Mouse (Mus musculus): ENCODE measurements at regions not wholly inside any gene's neighbourhood (a gene's known extent, or its start where the extent isn't known, plus 50 kb on each side); places are given as distances from the start of the nearest gene placed in this dataset.

- DNase-seq (ENCODE audit: low spot score), result no peak
Observed at GRCm38 (mm10) chr1:55888711-55889366, 483.1 kb downstream of the Plcl1 start.

DNA sequence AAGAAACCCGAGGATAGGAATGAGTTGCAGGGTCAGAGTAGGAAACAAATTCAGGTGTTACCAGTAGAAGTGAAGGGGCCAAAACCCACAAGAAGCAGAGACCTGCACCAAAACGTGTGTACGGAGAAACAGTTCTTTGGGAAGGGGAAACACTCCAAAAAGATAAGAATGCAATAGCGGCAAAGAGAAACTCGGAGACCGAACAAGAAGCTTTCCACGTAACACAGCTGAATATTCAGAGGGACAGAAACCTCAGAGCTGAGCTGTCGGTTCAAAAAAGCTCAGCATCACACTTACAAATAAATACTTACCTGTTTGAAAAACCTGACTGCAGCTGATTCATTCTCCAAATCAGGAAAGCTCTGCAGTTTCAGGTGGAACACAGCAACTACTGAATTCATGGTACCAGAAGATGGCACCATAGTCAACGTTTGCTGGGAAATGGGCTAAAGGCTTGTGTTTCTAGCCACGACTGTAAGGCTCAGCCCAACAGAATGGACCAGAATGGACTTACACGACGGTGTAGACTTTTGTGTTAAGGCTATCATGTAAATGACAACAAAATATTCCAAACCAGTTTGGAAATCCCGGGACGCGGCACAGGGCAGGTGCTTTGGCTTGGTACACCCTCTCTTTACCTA lies 484.9 kb downstream of the Plcl1 start:
- DNase-seq (ENCODE audit: low spot score), result no peak

- no peak for DNase-seq (ENCODE audit: low spot score)
Observed at GRCm38 (mm10) chr1:55891894-55892293, 486.2 kb downstream of the Plcl1 start.

DNA sequence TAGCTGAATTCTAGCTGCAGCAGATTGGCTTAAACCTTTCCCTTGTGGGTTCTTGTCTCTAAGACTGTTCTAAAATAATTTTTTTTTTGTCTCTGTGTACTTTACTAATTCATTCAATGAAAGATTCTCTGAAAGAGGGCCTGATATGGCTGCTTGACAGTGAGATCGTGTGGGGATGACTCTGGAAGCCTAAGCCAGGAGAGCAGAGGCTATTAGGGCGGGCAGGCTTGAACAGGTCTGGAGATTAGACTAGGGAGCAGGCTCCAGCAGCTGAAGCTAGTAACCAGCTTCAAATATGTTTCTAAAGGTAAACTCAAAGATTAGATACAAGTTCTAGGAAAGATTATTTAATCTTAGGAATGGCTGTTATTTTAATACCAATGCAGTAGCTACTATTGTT lies 491.9 kb downstream of the Plcl1 start:
- no peak for DNase-seq (ENCODE audit: low spot score)

DNA sequence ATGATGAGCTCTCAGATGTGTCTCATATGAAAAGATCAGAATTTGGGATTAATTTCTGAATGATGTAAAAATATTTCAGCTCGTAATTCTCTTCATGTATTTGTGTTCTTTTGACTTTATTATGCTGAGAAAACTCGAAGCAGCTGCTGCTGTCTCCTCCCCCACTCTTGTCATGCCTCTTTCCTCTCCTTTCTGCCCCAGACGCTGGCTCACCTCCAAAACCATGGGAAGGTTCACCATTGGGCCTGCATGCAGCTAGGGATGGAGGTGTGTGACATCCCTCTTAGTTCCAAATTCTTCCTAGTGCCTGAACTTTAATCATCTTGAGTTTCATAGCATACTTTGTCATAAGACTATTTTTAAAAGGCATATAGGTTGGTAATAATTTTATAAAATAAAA lies 492.3 kb downstream of the Plcl1 start:
- no peak for DNase-seq (ENCODE audit: low spot score)

DNA sequence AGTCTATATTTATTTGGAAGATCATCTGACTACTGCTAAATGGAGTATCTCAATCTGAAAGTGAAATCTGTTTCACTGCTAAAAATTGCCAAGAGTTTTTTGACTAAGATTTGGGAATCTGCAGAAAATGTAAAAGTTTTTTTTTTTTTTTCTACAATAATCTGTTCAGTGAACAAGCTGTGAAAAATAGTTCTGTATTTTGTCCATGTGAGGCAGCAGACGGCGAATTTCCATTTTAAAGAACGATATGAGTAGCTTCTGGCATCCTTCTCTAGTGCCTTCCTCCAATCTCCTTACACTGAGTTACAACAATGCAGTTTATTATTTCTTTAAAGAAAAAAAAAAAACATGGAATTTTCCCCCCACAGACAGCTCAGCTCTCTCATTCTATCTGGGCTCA lies 494.3 kb downstream of the Plcl1 start:
- DNase-seq (ENCODE audit: low spot score), result no peak

DNA sequence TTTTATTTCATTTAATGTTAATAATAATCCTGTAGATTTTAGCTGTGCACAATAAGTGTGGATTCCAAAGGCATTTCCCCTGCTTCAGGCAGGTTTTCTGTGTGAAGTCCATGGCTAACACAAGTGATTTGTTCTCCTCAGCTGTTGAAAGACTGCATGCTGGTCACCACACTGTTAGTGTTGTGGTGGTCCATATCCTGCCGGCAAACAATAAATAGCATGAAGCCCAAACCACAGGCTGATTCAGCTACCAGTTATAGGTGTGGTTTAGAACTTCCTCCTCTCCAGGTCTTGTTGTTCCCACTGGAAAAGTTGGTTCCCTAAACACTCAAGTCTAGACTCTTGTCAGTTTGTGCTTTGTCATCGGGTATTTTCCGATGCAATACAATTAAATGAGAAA lies 497.5 kb downstream of the Plcl1 start:
- DNase-seq (ENCODE audit: low spot score), result no peak

- DNase-seq (ENCODE audit: low spot score), result no peak
Observed at GRCm38 (mm10) chr1:55904571-55904970, 498.9 kb downstream of the Plcl1 start.

GRCm38 (mm10) chr1:55905232-55905631 lies 499.5 kb downstream of the Plcl1 start:
- no peak for DNase-seq (ENCODE audit: low spot score)

- no peak for DNase-seq (ENCODE audit: low spot score)
Observed at GRCm38 (mm10) chr1:55910024-55910423, 504.3 kb downstream of the Plcl1 start.

GRCm38 (mm10) chr1:55914284-55914683 lies 508.6 kb downstream of the Plcl1 start:
- DNase-seq (ENCODE audit: low spot score), result no peak

GRCm38 (mm10) chr1:55915940-55916339 lies 510.2 kb downstream of the Plcl1 start:
- DNase-seq (ENCODE audit: low spot score), result no peak

DNA sequence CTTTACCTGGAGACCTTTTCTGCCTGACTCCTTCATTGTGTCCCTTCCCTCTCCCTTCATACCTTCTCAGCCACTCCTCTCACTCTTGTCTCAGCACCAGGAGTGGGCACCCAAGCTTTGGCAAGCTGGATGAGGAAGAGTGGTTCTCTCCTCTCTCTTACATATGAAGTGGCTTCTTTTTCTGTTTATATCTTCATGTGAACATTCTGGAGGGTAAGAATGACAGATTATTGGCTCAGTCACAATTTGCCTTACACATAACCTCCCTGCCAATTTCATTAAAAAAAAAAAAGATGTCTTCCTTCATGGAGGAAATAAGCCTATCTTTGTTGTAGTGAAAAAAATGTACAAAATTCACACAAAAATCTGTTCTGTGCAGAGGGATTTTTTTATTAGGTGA lies 513.8 kb downstream of the Plcl1 start:
- no peak for DNase-seq (ENCODE audit: low spot score)

DNA sequence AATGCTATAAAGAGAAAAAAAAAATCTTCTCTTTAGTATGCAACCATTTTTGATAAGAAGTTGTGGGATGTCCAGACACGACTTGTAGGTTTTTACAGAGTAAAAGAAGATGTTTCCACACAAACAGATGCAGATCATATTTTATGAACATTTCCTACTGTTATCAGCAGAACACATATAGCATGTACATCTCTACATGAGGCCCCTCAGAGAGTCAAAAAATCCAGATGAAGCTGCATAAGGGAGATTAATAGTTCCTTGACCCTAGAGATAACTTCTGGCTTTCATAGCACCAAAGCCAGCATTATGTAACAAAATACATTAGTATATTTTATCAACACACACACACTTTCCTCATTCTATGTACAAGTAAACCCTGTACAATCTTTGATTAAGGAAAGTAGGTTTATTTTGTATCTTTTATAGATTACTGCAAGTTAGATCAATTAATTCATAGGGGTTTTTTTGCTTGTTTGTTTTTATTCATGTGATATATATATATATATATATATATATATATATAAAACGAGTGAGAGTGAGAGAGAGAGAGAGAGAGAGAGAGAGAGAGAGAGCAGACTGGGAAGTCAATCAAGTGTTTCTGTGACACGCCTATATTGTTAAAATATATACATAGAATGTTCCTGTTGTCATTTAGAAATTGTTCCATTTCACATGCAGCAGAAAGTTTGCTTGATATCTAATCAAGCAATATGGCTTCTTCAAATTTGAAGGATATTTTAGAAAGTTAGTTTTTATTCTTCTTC lies 541.2 kb downstream of the Plcl1 start:
- no peak for DNase-seq (ENCODE audit: low spot score)

DNA sequence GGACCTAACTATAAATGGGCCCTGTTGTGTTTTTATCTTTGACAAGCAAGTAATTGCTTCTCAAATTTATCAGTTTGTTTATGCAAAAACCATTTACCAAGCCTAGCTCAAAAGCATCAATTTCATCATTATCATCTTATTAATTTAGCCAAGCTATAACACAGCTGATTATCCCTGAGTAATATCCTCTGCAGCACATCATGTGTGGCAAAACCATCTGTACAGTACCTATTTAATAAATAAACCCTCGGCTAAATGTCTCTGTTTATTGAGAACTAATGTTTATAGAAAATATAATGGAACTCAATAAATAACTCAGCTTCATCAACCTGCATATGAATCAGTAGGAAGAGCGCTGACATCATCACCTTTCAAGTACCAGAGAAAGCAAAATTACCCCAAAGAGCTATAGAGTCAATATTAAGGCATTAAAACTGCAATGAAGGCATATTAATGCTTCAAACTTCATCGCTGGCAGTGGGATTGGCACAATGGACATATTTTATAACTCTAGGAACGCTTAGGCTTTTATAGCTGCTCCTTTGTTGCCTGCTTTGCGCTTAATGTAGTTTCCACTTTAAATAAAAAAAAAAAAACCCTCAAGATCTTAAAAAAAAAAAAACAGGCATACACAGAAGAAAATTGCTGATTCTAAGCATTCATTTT lies 542.0 kb downstream of the Plcl1 start:
- no peak for DNase-seq (ENCODE audit: low spot score)

- no peak for DNase-seq (ENCODE audit: low spot score)
Observed at GRCm38 (mm10) chr1:55949606-55950005, 543.9 kb downstream of the Plcl1 start.

DNA sequence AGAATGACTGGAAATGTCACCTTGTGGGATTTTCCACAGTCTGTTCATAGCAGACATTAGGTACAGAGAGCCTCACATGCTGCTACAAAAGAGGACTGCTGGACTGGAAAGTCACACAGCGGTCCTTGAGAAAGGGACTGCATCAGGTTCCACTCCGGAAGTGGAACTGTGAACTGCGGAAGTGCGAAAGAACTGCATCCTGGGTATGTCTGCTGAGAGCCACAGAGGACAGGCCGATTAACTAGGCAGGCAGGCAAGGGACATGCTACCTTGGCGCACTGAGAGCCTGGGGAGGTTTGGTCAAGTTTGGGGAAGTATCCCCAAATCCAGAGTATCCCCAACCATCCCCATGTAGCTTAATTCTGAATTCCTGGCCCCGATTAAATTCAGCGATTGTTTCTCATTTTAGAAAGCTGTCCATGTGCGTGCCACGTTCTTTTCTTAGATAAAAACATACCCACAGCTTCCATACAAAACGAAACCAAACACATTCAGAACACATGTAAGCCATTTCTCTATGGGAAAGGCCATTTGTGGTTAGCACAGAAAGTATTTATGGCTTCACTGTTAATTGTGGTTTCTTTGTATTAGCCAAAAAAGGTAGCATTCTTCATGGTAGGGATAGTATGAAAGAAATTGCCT lies 552.2 kb downstream of the Plcl1 start:
- DNase-seq (ENCODE audit: low spot score), result no peak

DNA sequence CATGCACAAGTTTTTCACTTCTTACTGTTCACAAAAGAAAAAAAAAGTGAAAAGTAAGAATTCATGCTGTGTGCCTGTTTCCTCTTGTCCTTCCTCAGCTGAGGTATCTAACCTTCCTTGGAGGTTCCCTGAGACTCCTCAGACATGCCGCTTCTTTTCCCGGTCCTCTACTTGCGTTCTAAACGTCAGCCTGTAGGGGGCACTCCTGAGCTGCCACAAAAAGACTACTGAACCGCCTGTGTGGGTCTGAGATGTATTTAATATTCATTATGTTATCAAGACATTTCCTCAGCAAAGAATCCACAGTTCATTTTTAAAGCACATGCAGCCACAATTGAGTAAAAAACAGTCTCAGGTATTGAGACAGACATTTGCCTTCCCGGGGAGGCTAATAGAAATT lies 554.6 kb downstream of the Plcl1 start:
- peak; percentile 62 for DNase-seq (ENCODE audit: low spot score)

DNA sequence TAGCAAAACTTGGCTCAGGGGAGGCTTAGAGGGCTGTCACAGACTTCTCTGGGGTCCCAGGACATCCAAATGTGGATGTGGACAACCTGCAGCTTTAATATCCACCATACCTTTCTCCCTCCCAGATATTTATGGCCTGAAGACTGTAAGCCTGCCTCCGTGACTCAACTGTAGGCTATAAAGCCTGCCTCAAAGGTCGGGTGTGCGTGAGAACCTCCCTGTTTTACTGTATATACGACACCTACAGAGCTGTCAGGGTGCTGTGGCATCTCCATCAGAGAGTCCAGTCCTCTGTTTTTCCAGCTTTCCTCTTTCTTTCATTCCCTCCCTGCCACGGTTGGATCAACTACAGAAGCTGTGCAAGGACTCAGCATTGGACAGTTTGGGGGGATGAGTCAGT lies 558.1 kb downstream of the Plcl1 start:
- DNase-seq (ENCODE audit: low spot score), result no peak

DNA sequence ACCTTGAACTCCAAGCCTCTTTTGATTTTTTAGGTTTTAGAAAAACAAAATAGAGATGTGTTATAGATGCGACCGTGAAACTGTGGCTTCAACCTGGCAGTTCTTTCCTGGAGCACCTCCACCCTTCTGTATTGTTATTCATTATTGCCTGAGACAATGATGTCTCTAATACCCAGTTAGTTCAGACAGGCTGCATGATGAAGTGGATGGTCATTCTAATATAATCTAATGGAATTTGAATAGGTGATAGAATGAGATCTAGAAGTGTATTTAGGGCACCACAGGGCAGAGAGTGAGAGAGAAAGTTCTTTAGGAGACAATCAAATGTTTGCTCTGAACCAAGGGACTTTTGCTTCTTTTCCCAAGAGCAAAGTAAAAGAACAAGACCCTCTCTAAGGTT lies 560.6 kb downstream of the Plcl1 start:
- DNase-seq (ENCODE audit: low spot score), result no peak

GRCm38 (mm10) chr1:55967869-55968268 lies 562.1 kb downstream of the Plcl1 start:
- DNase-seq (ENCODE audit: low spot score), result no peak

GRCm38 (mm10) chr1:55977796-55978195 lies 572.1 kb downstream of the Plcl1 start:
- no peak for DNase-seq (ENCODE audit: low spot score)
